Mouse (Mus musculus) MEL (cell line): Measurements from ENCODE around the gene Atp6v1b1. TPM values are rescaled to one million over a fixed set of nuclear protein-coding genes. Genes with fewer than 3 reads are reported as not detected.

Experiments
- DNase-seq: peaks from one replicate; pipeline ENCODE4 v3.0.0; 2011; ENCODE audit warnings: low read depth, low spot score
- H3K27ac ChIP-seq: 2 replicates; pipeline ENCODE4 v1.5.1; 2012; ENCODE audit warnings: low read depth, mild to moderate bottlenecking, control low read depth, low read length, moderate library complexity; ENCODE audit not compliant: control insufficient read depth
- H3K27me3 ChIP-seq, 2 experiments: fragments of 150-350 bp in 1 of 2; sonication (generic) in 1 of 2; 2 replicates each; pipeline ENCODE4 v1.6.1; 2012; ENCODE audit warnings: low read length in 2 of 2, mild to moderate bottlenecking in 2 of 2, improper control_type of control experiment in 1 of 2, moderate library complexity in 1 of 2; ENCODE audit not compliant: insufficient read depth in 2 of 2, control insufficient read depth in 1 of 2
- H3K36me3 ChIP-seq, 2 experiments: 2 replicates each; pipeline ENCODE4 v1.6.1; 2012 to 2014; ENCODE audit warnings: low read length in 2 of 2, improper control_type of control experiment in 1 of 2, inconsistent platforms in 1 of 2, mild to moderate bottlenecking in 1 of 2; ENCODE audit not compliant: insufficient read depth in 2 of 2, control insufficient read depth in 1 of 2
- H3K4me1 ChIP-seq, 2 experiments: fragments of 150-350 bp in 1 of 2; sonication (generic) in 1 of 2; 2 replicates each; pipeline ENCODE4 v1.6.1; 2012; ENCODE audit warnings: low read length in 2 of 2, improper control_type of control experiment in 1 of 2, mild to moderate bottlenecking in 1 of 2; ENCODE audit not compliant: insufficient read depth in 2 of 2, control insufficient read depth in 1 of 2
- H3K4me3 ChIP-seq, 2 experiments: fragments of 150-350 bp in 1 of 2; sonication (generic) in 1 of 2; 2 replicates each; pipeline ENCODE4 v1.5.1; 2012; ENCODE audit warnings: low read depth in 2 of 2, low read length in 2 of 2, mild to moderate bottlenecking in 2 of 2, moderate library complexity in 2 of 2, control low read depth in 1 of 2, improper control_type of control experiment in 1 of 2; ENCODE audit not compliant: control insufficient read depth in 1 of 2, insufficient read depth in 1 of 2
- H3K79me2 ChIP-seq: 2 replicates; pipeline ENCODE4 v1.6.1; 2012; ENCODE audit warnings: mild to moderate bottlenecking, low read length, moderate library complexity; ENCODE audit not compliant: control insufficient read depth, poor library complexity, insufficient read depth
- H3K9ac ChIP-seq: 2 replicates; pipeline ENCODE4 v1.6.1; 2012; ENCODE audit warnings: low read depth, mild to moderate bottlenecking, control low read depth, low read length, moderate library complexity; ENCODE audit not compliant: control insufficient read depth, poor library complexity, severe bottlenecking
- H3K9me3 ChIP-seq: fragments of 150-350 bp; sonication (generic); replicated peaks from 2 replicates; pipeline ENCODE4 v1.6.1; 2012; ENCODE audit warnings: mild to moderate bottlenecking, low read length, improper control_type of control experiment, moderate library complexity; ENCODE audit not compliant: insufficient read depth
- BHLHE40 ChIP-seq: IDR thresholded peaks from 2 replicates; pipeline ENCODE4 v1.6.1; 2012; ENCODE audit warnings: low read depth, mild to moderate bottlenecking, inconsistent platforms, low read length, improper control_type of control experiment, borderline replicate concordance
- CHD1 ChIP-seq: IDR thresholded peaks from 2 replicates; pipeline ENCODE4 v1.6.1; 2012; ENCODE audit warnings: low read depth, mild to moderate bottlenecking, inconsistent platforms, low read length, improper control_type of control experiment
- CHD2 ChIP-seq: IDR thresholded peaks from 2 replicates; pipeline ENCODE4 v1.6.1; 2011; ENCODE audit warnings: low read length, improper control_type of control experiment
- CTCF ChIP-seq, 3 experiments: IDR thresholded peaks in 2 of 3; conservative IDR thresholded peaks in 1 of 3; 2 replicates each; pipeline ENCODE4 v1.5.1; 2011 to 2012; ENCODE audit warnings: low read length in 3 of 3, low read depth in 2 of 3, mild to moderate bottlenecking in 2 of 3, improper control_type of control experiment in 1 of 3, inconsistent platforms in 1 of 3, mixed read lengths in 1 of 3, moderate library complexity in 1 of 3; ENCODE audit not compliant: control insufficient read depth in 1 of 3, insufficient read depth in 1 of 3, poor library complexity in 1 of 3, severe bottlenecking in 1 of 3
- ELF1 ChIP-seq: IDR thresholded peaks from 2 replicates; pipeline ENCODE4 v1.6.1; 2014; ENCODE audit warnings: low read depth, mild to moderate bottlenecking, inconsistent platforms, low read length, improper control_type of control experiment, moderate library complexity
- EP300 ChIP-seq, 2 experiments: IDR thresholded peaks; 2 replicates each; pipeline ENCODE4 v1.6.1; 2011; ENCODE audit warnings: improper control_type of control experiment in 2 of 2, low read length in 2 of 2, low read depth in 1 of 2, mild to moderate bottlenecking in 1 of 2
- GATA1 ChIP-seq: IDR thresholded peaks from 2 replicates; pipeline ENCODE4 v1.6.1; 2011; ENCODE audit warnings: low read depth, low read length, improper control_type of control experiment
- JUND ChIP-seq: IDR thresholded peaks from 2 replicates; pipeline ENCODE4 v1.6.1; 2011; ENCODE audit warnings: low read depth, mild to moderate bottlenecking, improper control_type of control experiment, low read length
- MAFK ChIP-seq: IDR thresholded peaks from 2 replicates; pipeline ENCODE4 v1.6.1; 2011; ENCODE audit warnings: low read depth, mild to moderate bottlenecking, low read length, improper control_type of control experiment, borderline replicate concordance
- MAX ChIP-seq: IDR thresholded peaks from 2 replicates; pipeline ENCODE4 v1.6.1; 2011; ENCODE audit warnings: low read length, improper control_type of control experiment
- MAZ ChIP-seq: IDR thresholded peaks from 2 replicates; pipeline ENCODE4 v1.6.1; 2012; ENCODE audit warnings: low read depth, mild to moderate bottlenecking, inconsistent platforms, low read length, improper control_type of control experiment
- MEF2A ChIP-seq: IDR thresholded peaks from 2 replicates; pipeline ENCODE4 v1.6.1; 2014; ENCODE audit warnings: low read depth, mild to moderate bottlenecking, inconsistent platforms, low read length, improper control_type of control experiment; ENCODE audit not compliant: poor library complexity, insufficient replicate concordance, severe bottlenecking; ENCODE audit errors: extremely low read depth
- MXI1 ChIP-seq: IDR thresholded peaks from 2 replicates; pipeline ENCODE4 v1.6.1; 2011; ENCODE audit warnings: mild to moderate bottlenecking, low read depth, low read length, improper control_type of control experiment
- MYB ChIP-seq: IDR thresholded peaks from 2 replicates; pipeline ENCODE4 v1.6.1; 2011; ENCODE audit warnings: mild to moderate bottlenecking, low read depth, low read length, improper control_type of control experiment
- NELFE ChIP-seq: IDR thresholded peaks from 2 replicates; pipeline ENCODE4 v1.6.1; 2011; ENCODE audit warnings: low read depth, low read length, improper control_type of control experiment
- NRF1 ChIP-seq: IDR thresholded peaks from 2 replicates; pipeline ENCODE4 v1.6.1; 2014; ENCODE audit warnings: low read depth, mild to moderate bottlenecking, inconsistent platforms, low read length, improper control_type of control experiment, moderate library complexity; ENCODE audit not compliant: poor library complexity, insufficient read depth, severe bottlenecking
- POLR2AphosphoS5 ChIP-seq: IDR thresholded peaks from 2 replicates; pipeline ENCODE4 v1.6.1; 2012; ENCODE audit warnings: low read depth, borderline replicate concordance, mild to moderate bottlenecking, inconsistent platforms, low read length, moderate library complexity, mixed read lengths
- SIN3A ChIP-seq: IDR thresholded peaks from 2 replicates; pipeline ENCODE4 v1.6.1; 2012; ENCODE audit warnings: low read length, improper control_type of control experiment, inconsistent platforms
- TCF12 ChIP-seq: IDR thresholded peaks from 2 replicates; pipeline ENCODE4 v1.6.1; 2014; ENCODE audit warnings: low read depth, mild to moderate bottlenecking, inconsistent platforms, low read length, improper control_type of control experiment, moderate library complexity
- USF1 ChIP-seq: IDR thresholded peaks from 2 replicates; pipeline ENCODE4 v1.6.1; 2014; ENCODE audit warnings: low read depth, mild to moderate bottlenecking, inconsistent platforms, low read length, improper control_type of control experiment, moderate library complexity
- ZC3H11A ChIP-seq: IDR thresholded peaks from 2 replicates; pipeline ENCODE4 v1.6.1; 2012; ENCODE audit warnings: low read depth, mild to moderate bottlenecking, inconsistent platforms, low read length, improper control_type of control experiment
- ZMIZ1 ChIP-seq: IDR thresholded peaks from 2 replicates; pipeline ENCODE4 v1.6.1; 2012; ENCODE audit warnings: low read depth, mild to moderate bottlenecking, inconsistent platforms, low read length, improper control_type of control experiment, moderate library complexity
- polyA plus RNA-seq, 2 experiments: library from polyadenylated mRNA; stranded (reverse) in 1 of 2; unstranded in 1 of 2; fragments of >175 nt in 1 of 2; fragments of >200 nt in 1 of 2; gene quantifications; 2 replicates each; pipeline versions ENCODE4 v1.2.1 to v1.2.4; 2012; ENCODE audit warnings: low replicate concordance in 2 of 2, low read depth in 1 of 2; ENCODE audit not compliant: insufficient read length in 2 of 2, insufficient read depth in 1 of 2, missing spikeins in 1 of 2
- total RNA-seq: library from RNA; depleted of rRNA; stranded (reverse); fragments of 300-350 nt; gene quantifications from 2 replicates; pipeline ENCODE4 v1.2.3, GENCODE M21; 2012

Gene Atp6v1b1
- total and polyA plus RNA-seq, 3 experiments = 0.08 TPM; not detected in 2

- DNase-seq = no peak
- no peaks in the 10 kb centered on the region for H3K9me3 ChIP-seq
- no peaks in the 10 kb centered on the region for H3K79me2 ChIP-seq
- H3K4me3 ChIP-seq = no peak overlapping the region
- H3K27me3 ChIP-seq = no peaks in the 10 kb centered on the region; a peak in 1 of 4 replicates
- no peaks in the 10 kb centered on the region for H3K36me3 ChIP-seq
- no peak overlapping the region for H3K9ac ChIP-seq
- no peak overlapping the region for H3K27ac ChIP-seq
- no peaks in the 10 kb centered on the region for H3K4me1 ChIP-seq
- TF ChIP-seq ZMIZ1 (no peak), SIN3A (no peak), ZC3H11A (no peak), POLR2AphosphoS5 (no peak), NRF1 (no peak), BHLHE40 (no peak), NELFE (no peak), MYB (no peak), MAFK (no peak), GATA1 (no peak), CHD2 (no peak)
Measured at GRCm38 (mm10) chr6:83737311-83737710, 5.5 kb upstream of the Atp6v1b1 start.

- Histone ChIP-seq H3K4me1 (no peaks in the 10 kb centered on the region), H3K9ac (no peak overlapping the region), H3K27me3 (no peaks in the 10 kb centered on the region; a peak in 1 of 4 replicates)
- TF ChIP-seq USF1 (no peak), ZC3H11A (no peak), GATA1 (no peak)
- TF ChIP-seq, all 39 proteins: peak for 0
- Histone ChIP-seq H3K9me3 (no peaks in the 10 kb centered on the region), H3K4me3 (no peak overlapping the region), H3K79me2 (no peaks in the 10 kb centered on the region), H3K36me3 (no peaks in the 10 kb centered on the region), H3K27ac (no peak overlapping the region)
- no peak for DNase-seq
Measured at GRCm38 (mm10) chr6:83738596-83738995, 4.2 kb upstream of the Atp6v1b1 start.

DNA sequence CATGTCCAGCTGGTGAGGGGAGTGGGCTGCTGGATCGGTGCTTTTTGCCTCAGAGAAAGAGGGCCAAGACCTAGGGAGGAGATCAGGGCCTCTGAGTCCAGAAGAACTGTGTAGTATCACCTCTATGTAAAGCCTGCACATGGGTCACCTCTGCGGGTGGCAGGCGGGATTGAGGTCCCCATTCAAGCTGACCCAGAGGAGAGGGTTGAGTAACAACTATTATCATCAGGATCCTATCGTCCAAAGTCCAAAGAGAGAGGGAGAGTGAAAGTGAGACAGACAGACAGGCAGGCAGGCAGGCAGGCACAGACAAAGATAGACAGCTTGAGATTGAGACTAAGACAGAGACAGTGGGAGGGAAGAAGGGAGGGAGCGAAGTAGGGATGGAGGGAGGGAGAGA lies 422 bp downstream of the Atp6v1b1 start:
- Histone ChIP-seq H3K9ac (no peak overlapping the region), H3K27me3 (no peaks in the 10 kb centered on the region; a peak in 1 of 4 replicates), H3K4me3 (no peak overlapping the region), H3K79me2 (no peaks in the 10 kb centered on the region), H3K27ac (no peak overlapping the region), H3K4me1 (no peaks in the 10 kb centered on the region), H3K36me3 (no peaks in the 10 kb centered on the region), H3K9me3 (no peaks in the 10 kb centered on the region)
- TF ChIP-seq TCF12 = no peak
- TF ChIP-seq EP300 (IDR thresholded peaks at IDR 0.05; ENCODE audit: low read depth in 1 of 2, low read length in 2 of 2) = no peak
- TF ChIP-seq CTCF (IDR thresholded peaks at IDR 0.05 in 2 of 3, conservative IDR thresholded peaks at IDR 0.05 in 1 of 3; ENCODE audit: control insufficient read depth in 1 of 3, insufficient read depth in 1 of 3, low read depth in 2 of 3, low read length in 3 of 3, poor library complexity in 1 of 3, severe bottlenecking in 1 of 3) = no peak
- no peak for TF ChIP-seq MAZ
- TF ChIP-seq SIN3A = no peak
- TF ChIP-seq MAFK = no peak
- TF ChIP-seq MXI1 = no peak
- TF ChIP-seq ZMIZ1 = no peak
- TF ChIP-seq BHLHE40 = no peak
- TF ChIP-seq CHD1 = no peak
- TF ChIP-seq ELF1 = no peak
- no peak for TF ChIP-seq MYB
- TF ChIP-seq MEF2A = no peak
- no peak for TF ChIP-seq JUND
- TF ChIP-seq MAX = no peak
- no peak for DNase-seq
